Mouse (Mus musculus): Measurements from ENCODE around the gene Camk1d.

- TF ChIP-seq MYOD1 (IDR thresholded peaks at IDR 0.05; ENCODE audit: control insufficient read depth, insufficient read length, low read depth) (no peak), CTCF (IDR thresholded peaks at IDR 0.05; ENCODE audit: control insufficient read depth, insufficient read depth, insufficient read length) (no peak), USF1 (IDR thresholded peaks at IDR 0.05; ENCODE audit: low read depth) (no peak), MAX (IDR thresholded peaks at IDR 0.05) (no peak), CEBPB (IDR thresholded peaks at IDR 0.05; ENCODE audit: low read depth) (no peak), MYOG (IDR thresholded peaks at IDR 0.05; ENCODE audit: control insufficient read depth, extremely low read depth, insufficient read length) (no peak)
Measured at GRCm38 (mm10) chr2:5673816-5674215, 40.5 kb downstream of the Camk1d start.
